Mouse (Mus musculus) spleen, adult 10 weeks (tissue): ENCODE measurements around the gene Fam196a. TPM values are rescaled to one million over a fixed set of nuclear protein-coding genes. Genes with fewer than 3 reads are reported as not detected.

ENCODE experiments used
- polyA plus RNA-seq: library from polyadenylated mRNA; stranded (reverse); fragments of 350-450 nt; fragmentation: Illumina TruSeq; extraction: RNeasy Lipid Tissue Mini Kit (QIAGEN cat#74804); gene quantifications from one replicate; pipeline ENCODE4 v1.2.3, GENCODE M21; 2015; ENCODE audit warnings: low replicate concordance; ENCODE audit not compliant: insufficient read depth

The Fam196a gene
- not detected for polyA plus RNA-seq

DNA sequence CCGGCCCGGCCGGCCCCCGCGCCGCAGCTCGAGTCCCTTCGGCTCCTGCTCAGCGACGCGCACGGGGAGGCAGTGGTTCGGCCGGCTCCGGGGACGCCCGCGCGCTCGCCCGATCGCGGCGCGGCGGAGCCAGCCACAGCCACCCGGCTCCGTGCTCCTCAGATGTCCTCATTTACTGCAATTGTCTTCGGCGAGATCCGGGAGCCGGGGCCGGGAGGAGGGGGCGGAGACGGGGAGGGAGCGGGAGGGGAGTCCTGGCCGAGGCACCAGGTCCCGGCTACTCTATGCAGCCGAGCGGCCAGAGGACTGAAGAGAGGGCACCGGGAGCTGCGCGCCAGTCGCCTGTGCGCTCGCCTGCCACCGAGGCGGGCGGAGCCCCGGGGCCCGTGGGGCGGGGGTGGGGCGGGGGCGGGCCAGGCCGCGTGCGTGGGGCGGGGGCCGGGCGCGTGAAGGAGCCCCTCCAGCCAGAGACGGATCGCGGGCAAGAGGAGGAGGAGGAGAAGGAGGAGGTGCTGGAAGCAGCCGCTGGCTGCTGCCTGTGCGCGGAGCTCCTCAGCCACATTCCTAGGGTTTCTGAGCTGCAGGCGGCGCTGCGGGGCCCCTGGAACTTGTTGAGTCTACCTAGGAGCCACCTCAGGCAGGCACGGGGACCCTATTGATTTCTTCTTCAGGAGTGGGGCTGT, at the start of gene Fam196a:
Gene Fam196a, minus strand, starts transcription at position 504 of the 683 bp plus-strand sequence.

